Mouse (Mus musculus): ENCODE measurements around the gene Dnajc10. TPM values are rescaled to one million over a fixed set of nuclear protein-coding genes. Genes with fewer than 3 reads are reported as not detected.

Dnajc10 gene
- polyA plus RNA-seq (2017; shearing (Covaris generic)): 10 to 100 TPM; 41.8 to 48.9 TPM

GRCm38 (mm10) chr2:80315242-80316161 lies at the start of gene Dnajc10:
Gene Dnajc10, plus strand, starts transcription at chr2:80315466.

GRCm38 (mm10) chr2:80292172-80292571 lies 23.1 kb upstream of the Dnajc10 start, which contains the start of gene Prdx6b:
Gene Prdx6b, plus strand, starts transcription at chr2:80292472.

Other genes starting within 250 kb of the Dnajc10 start
- gene Pde1a, start 186.0 kb upstream of the Dnajc10 start, polyA plus RNA-seq (2017; shearing (Covaris generic)): under 1 TPM; 0.12 to 0.71 TPM
- under 1 TPM in 1 of 2 experiments, not detected in 1; 0.08 TPM for gene Prdx6b, start 23.0 kb upstream of the Dnajc10 start, polyA plus RNA-seq (2017; shearing (Covaris generic))
- gene Frzb, start 132.2 kb downstream of the Dnajc10 start, polyA plus RNA-seq (2017; shearing (Covaris generic)): under 1 TPM in 1 of 2 experiments, not detected in 1; 0.19 TPM